Mouse (Mus musculus) liver, adult 2 months (tissue): ENCODE data around the gene Slc39a11.

Experiments
- CTCF ChIP-seq: fragments of 200-500 bp; IDR thresholded peaks from 2 replicates; pipeline ENCODE4 v1.5.1; 2011; ENCODE audit warnings: low read depth, low read length, control low read depth
- POLR2A ChIP-seq: fragments of 200-500 bp; IDR thresholded peaks from 2 replicates; pipeline ENCODE4 v1.6.1; 2011; ENCODE audit warnings: low read length, control low read depth; ENCODE audit not compliant: insufficient read depth; ENCODE audit errors: extremely low read depth

GRCm38 (mm10) chr11:113360049-113360835 is 289.6 kb downstream of the Slc39a11 start:
- TF ChIP-seq CTCF: no peak
- TF ChIP-seq POLR2A: no peak
